Mouse (Mus musculus): Measurements from ENCODE around the gene Pitpna. TPM values are rescaled to one million over a fixed set of nuclear protein-coding genes. Genes with fewer than 3 reads are reported as not detected.

The Pitpna gene
- 96.2 and 99.5 TPM in 2 replicates for polyA plus RNA-seq (2014; fragmentation: Nextera tagmentation; extraction: Ambion mirVana)

DNA sequence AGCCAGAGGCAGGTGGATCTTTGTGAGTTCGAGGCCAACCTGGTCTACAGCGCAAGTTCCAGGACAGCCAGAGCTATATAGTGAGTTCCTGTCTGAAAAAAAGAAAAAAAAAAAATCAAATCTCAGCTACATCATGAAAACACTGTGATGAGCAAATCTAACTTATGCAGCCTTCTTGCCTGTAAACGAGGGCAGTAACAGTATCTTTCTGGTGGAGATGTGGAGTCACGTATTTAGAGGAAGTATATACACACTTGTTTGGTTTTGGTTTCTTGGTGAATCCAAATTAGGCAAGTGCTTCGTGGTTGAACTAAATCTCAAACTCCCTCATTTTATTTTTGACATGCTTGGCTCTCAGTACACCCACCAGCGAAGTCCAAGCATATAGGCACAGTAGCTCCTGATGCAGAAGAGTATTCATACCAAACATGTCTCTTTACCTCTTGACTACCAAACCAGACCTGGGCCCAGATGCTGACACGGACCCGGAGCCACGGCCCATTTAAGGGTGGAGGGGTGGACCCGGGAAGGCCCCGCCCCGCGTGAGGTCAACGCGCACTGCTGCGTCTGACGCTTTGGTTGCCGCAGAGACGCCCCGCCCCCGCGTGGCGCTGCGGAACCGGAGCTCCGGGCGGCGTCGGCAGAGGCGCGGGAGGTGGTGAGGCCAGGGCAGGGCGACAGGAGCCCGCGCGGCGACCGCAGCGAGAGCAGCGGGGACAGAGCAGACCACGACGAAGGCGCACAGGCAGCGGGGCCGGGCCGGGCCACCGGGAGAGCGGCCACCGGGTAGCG lies at the start of gene Pitpna:
Gene Pitpna, plus strand, starts transcription at position 605 of the 792 bp plus-strand sequence.
- Histone ChIP-seq H3K4me1 (replicated peaks; ENCODE audit: control insufficient read depth, insufficient read depth, low read length) (peaks cover 5% of the 10 kb centered on the region; the same call in 1 of the 2 replicates), H3K27ac (ENCODE audit: low read depth, low read length) (peak within 1 kb of the TSS; percentile 85), H3K9me3 (ENCODE audit: control insufficient read depth, low read length) (no peaks in the 10 kb centered on the region), H3K4me2 (replicated peaks; ENCODE audit: low read depth, low read length) (peak within 1 kb of the TSS; percentile 89), H3K9ac (ENCODE audit: low read depth, low read length) (peak within 1 kb of the TSS; percentile 78), H3K4me3 (ENCODE audit: low read depth, low read length) (peak within 1 kb of the TSS; percentile 87), H3K36me3 (ENCODE audit: control insufficient read depth, insufficient read depth, low read length) (no peaks in the 10 kb centered on the region), H3K27me3 (ENCODE audit: control insufficient read depth, insufficient read depth, low read length) (no peaks in the 10 kb centered on the region)
- peak; percentile 92 for ATAC-seq (ENCODE audit: low FRiP score)
- DNase-seq (ENCODE audit: low spot score): peak; percentile 97
- WGBS: 6% methylated on average over 49 of the region's 49 CpGs

DNA sequence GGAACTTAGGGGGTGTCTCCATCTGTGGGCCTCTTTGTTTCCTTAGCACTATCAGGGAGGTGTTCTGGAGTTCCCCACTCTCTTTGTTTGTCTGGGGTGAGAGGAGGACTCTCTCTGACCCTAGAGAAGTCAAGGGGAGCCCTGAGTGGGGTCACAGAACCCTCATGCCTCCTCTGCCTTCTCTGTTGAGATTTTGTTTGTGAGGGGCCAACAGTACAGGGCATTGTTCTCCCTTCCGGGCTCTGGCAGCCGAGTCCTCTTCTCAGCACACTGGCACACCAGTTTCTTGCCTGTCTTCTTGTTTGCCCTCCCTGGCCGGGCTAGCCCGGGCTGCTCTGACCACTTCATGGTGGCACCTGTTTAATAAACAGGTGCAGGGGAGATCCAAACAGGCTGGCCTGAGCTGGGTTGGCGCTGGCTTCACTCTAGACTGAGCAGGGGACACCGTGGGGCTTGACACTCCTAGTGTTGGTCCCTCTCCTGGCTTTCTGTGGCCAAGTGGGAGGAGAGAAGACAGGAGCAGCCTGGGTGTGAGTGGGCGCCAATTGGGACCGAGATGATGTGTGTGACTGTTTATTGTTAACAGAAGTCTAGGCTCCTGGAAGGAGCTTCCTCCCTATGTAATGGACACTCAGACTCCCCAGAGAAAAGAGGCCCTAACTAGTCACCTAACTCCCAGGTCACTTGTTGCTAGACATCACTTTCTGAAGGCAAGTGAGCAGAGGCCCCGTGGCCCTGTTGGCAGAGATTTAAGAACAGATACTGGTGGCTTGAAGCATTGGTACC lies 49.5 kb upstream of the Pitpna start:
- no peaks in the 10 kb centered on the region for H3K36me3 ChIP-seq (ENCODE audit: control insufficient read depth, insufficient read depth, low read length)
- 0 out of 2 replicates have a peak overlapping the region, but pooled peaks have one; percentile 5 for H3K27ac ChIP-seq (ENCODE audit: low read depth, low read length)
- H3K9me3 ChIP-seq (ENCODE audit: control insufficient read depth, low read length): no peaks in the 10 kb centered on the region
- no peak overlapping the region for H3K4me2 ChIP-seq (replicated peaks; ENCODE audit: low read depth, low read length)
- peaks cover 3% of the 10 kb centered on the region for H3K4me1 ChIP-seq (replicated peaks; ENCODE audit: control insufficient read depth, insufficient read depth, low read length)
- H3K4me3 ChIP-seq (ENCODE audit: low read depth, low read length): no peak overlapping the region
- 64% methylated on average over 9 of the region's 9 CpGs for WGBS
- no peak overlapping the region for H3K9ac ChIP-seq (ENCODE audit: low read depth, low read length)
- no peaks in the 10 kb centered on the region for H3K27me3 ChIP-seq (ENCODE audit: control insufficient read depth, insufficient read depth, low read length)
- DNase-seq (ENCODE audit: low spot score) (no peak), ATAC-seq (ENCODE audit: low FRiP score) (no peak)

DNA sequence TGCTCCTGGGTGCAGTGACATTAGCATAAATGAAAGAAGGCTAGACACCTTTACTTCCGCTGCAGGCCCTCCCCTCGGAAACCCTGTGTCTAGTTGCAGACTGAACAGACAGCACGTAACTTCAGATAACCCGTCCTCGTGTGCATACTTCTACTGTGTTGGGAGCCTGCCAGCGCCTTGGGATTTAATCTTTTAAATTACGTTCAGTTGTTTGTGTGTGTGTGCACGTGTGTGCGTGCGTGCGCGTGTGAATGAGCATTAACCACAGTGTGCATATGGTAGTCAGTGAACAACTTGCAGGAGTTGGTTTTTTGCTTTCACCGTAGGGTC lies 49.0 kb upstream of the Pitpna start:
- Histone ChIP-seq H3K4me2 (replicated peaks; ENCODE audit: low read depth, low read length) (no peak overlapping the region), H3K4me3 (ENCODE audit: low read depth, low read length) (no peak overlapping the region), H3K36me3 (ENCODE audit: control insufficient read depth, insufficient read depth, low read length) (no peaks in the 10 kb centered on the region), H3K9me3 (ENCODE audit: control insufficient read depth, low read length) (no peaks in the 10 kb centered on the region), H3K27ac (ENCODE audit: low read depth, low read length) (no peak overlapping the region), H3K27me3 (ENCODE audit: control insufficient read depth, insufficient read depth, low read length) (no peaks in the 10 kb centered on the region), H3K9ac (ENCODE audit: low read depth, low read length) (no peak overlapping the region), H3K4me1 (replicated peaks; ENCODE audit: control insufficient read depth, insufficient read depth, low read length) (peaks cover 3% of the 10 kb centered on the region)
- ATAC-seq (ENCODE audit: low FRiP score) (no peak), DNase-seq (ENCODE audit: low spot score) (no peak)
- WGBS: 93% methylated on average over 13 of the region's 13 CpGs

DNA sequence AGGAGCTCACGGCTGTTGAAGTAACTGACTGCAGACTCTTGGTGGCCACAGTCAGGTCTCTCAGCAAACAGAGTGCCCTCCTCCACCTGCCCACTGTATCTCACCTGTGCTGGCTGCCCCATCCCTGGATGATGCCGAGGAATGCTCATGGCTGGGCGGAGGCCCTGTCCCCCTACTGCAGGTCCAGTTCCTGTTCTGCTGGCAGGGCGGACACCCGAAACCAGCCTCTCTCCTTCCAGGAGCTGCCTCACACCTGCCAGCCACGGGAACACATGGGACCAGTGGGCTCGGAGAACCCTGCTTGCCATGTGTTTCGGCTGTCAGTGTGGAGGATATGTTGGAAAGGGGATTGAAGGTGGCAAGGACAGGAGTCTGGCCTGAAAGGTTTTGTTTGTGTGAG lies 47.7 kb upstream of the Pitpna start:
- Histone ChIP-seq H3K9ac (ENCODE audit: low read depth, low read length) (no peak overlapping the region), H3K4me2 (replicated peaks; ENCODE audit: low read depth, low read length) (no peak overlapping the region), H3K36me3 (ENCODE audit: control insufficient read depth, insufficient read depth, low read length) (no peaks in the 10 kb centered on the region), H3K4me3 (ENCODE audit: low read depth, low read length) (no peak overlapping the region), H3K4me1 (replicated peaks; ENCODE audit: control insufficient read depth, insufficient read depth, low read length) (peaks cover 2% of the 10 kb centered on the region), H3K9me3 (ENCODE audit: control insufficient read depth, low read length) (no peaks in the 10 kb centered on the region), H3K27me3 (ENCODE audit: control insufficient read depth, insufficient read depth, low read length) (no peaks in the 10 kb centered on the region), H3K27ac (ENCODE audit: low read depth, low read length) (no peak overlapping the region)
- ATAC-seq (ENCODE audit: low FRiP score): no peak
- WGBS: 86% methylated on average over 8 of the region's 8 CpGs
- no peak for DNase-seq (ENCODE audit: low spot score)

DNA sequence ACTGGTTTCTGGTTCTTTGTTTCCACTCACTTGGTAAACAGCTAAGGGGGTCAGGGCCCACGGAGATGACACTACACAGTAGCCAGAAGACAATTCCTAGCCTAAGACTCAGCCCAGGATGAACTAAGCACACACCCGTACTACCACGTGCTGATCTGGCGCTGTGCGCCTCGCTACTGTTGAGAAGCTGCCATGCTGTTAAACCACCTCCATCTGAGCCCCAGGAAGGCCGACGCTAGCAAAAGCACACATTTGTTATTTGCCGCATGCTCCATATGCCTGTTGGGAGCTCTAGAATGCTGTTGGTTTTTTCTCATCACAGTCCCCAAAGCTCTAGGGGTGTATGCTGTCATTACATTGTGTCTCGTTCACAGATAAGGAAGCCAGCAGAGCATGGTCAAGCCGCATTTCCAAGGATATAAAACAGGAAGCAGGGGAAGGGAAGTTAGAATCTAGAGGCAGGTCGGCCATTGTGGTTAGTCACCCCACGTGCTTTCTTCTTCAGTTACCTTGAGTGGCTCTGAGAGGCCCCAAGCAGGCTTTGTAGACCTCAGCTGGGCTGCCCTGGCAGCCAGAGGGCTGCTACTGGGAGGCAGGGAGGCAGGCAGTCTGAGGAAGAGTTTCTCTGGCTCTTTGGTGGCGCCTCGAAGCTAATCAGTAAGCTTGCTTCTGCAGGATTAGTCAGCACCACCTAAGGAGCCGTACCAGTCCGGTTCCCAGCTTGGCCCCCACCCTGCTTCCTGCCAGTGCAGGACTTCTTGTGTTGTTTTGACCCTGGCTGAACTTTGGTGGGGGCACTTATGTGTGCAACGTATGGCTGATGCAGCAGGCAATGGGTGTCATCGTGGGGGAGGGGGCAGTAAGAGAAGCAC lies 47.0 kb upstream of the Pitpna start:
- Histone ChIP-seq H3K9ac (ENCODE audit: low read depth, low read length) (no peak overlapping the region), H3K27me3 (ENCODE audit: control insufficient read depth, insufficient read depth, low read length) (no peaks in the 10 kb centered on the region), H3K36me3 (ENCODE audit: control insufficient read depth, insufficient read depth, low read length) (no peaks in the 10 kb centered on the region), H3K9me3 (ENCODE audit: control insufficient read depth, low read length) (no peaks in the 10 kb centered on the region), H3K4me3 (ENCODE audit: low read depth, low read length) (no peak overlapping the region), H3K27ac (ENCODE audit: low read depth, low read length) (no peak overlapping the region), H3K4me2 (replicated peaks; ENCODE audit: low read depth, low read length) (no peak overlapping the region), H3K4me1 (replicated peaks; ENCODE audit: control insufficient read depth, insufficient read depth, low read length) (no peaks in the 10 kb centered on the region; the same call in none of the 2 replicates)
- WGBS: 76% methylated on average over 19 of the region's 19 CpGs
- DNase-seq (ENCODE audit: low spot score) (no peak), ATAC-seq (ENCODE audit: low FRiP score) (no peak)

DNA sequence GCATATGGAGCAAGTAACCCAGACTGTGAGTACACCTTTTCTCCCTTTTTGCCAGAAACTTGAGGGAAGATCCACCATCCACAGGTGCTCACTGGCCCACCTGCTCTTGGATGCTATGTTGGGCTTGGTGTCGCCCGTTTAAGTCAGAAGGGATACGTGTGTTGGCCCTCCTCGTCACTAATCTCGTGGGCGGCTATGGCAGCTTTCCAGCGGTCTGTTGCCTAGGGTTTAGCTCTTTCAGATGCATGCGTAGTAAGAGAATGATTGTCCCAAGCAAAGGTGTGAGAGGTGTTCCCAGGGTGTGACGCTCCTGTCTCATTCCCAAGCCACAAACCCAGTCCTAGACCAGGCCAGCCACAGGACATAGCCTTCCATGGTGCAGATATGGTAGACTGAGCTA lies 43.2 kb upstream of the Pitpna start:
- no peak overlapping the region for H3K9ac ChIP-seq (ENCODE audit: low read depth, low read length)
- H3K4me1 ChIP-seq (replicated peaks; ENCODE audit: control insufficient read depth, insufficient read depth, low read length): 0 out of 2 replicates have a peak, but pooled peaks cover under 1% of the 10 kb centered on the region
- ATAC-seq (ENCODE audit: low FRiP score): no peak
- H3K4me3 ChIP-seq (ENCODE audit: low read depth, low read length): no peak overlapping the region
- no peak overlapping the region for H3K4me2 ChIP-seq (replicated peaks; ENCODE audit: low read depth, low read length)
- no peaks in the 10 kb centered on the region for H3K9me3 ChIP-seq (ENCODE audit: control insufficient read depth, low read length)
- H3K36me3 ChIP-seq (ENCODE audit: control insufficient read depth, insufficient read depth, low read length): no peaks in the 10 kb centered on the region
- no peak overlapping the region for H3K27ac ChIP-seq (ENCODE audit: low read depth, low read length)
- no peaks in the 10 kb centered on the region for H3K27me3 ChIP-seq (ENCODE audit: control insufficient read depth, insufficient read depth, low read length)
- 90% methylated on average over 9 of the region's 9 CpGs for WGBS
- DNase-seq (ENCODE audit: low spot score): no peak

DNA sequence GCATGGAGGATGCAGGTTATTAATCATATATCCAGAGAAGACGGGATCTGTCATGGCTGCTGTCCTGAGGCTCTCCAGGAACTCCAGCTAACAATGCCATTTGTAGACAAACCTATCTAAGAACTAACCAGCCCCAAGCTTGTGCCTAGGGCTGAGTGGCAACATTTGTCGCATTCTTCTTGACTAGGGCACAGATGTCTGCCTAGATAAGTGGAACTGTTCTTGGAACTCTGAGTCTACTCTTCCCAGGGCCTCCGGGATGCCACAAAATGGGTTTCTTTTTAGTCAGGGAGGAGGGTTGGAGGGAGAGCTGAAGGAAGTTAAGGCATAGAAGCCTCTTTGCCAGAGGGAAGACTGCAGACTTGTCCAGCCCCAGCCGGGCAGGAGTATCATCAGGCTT lies 41.8 kb upstream of the Pitpna start:
- Histone ChIP-seq H3K36me3 (ENCODE audit: control insufficient read depth, insufficient read depth, low read length) (no peaks in the 10 kb centered on the region), H3K27me3 (ENCODE audit: control insufficient read depth, insufficient read depth, low read length) (no peaks in the 10 kb centered on the region), H3K9me3 (ENCODE audit: control insufficient read depth, low read length) (no peaks in the 10 kb centered on the region), H3K4me3 (ENCODE audit: low read depth, low read length) (no peak overlapping the region), H3K4me2 (replicated peaks; ENCODE audit: low read depth, low read length) (no peak overlapping the region), H3K9ac (ENCODE audit: low read depth, low read length) (no peak overlapping the region), H3K4me1 (replicated peaks; ENCODE audit: control insufficient read depth, insufficient read depth, low read length) (peaks cover 10% of the 10 kb centered on the region), H3K27ac (ENCODE audit: low read depth, low read length) (no peak overlapping the region)
- WGBS: 86% methylated on average over 4 of the region's 4 CpGs
- DNase-seq (ENCODE audit: low spot score) (no peak), ATAC-seq (ENCODE audit: low FRiP score) (no peak)

DNA sequence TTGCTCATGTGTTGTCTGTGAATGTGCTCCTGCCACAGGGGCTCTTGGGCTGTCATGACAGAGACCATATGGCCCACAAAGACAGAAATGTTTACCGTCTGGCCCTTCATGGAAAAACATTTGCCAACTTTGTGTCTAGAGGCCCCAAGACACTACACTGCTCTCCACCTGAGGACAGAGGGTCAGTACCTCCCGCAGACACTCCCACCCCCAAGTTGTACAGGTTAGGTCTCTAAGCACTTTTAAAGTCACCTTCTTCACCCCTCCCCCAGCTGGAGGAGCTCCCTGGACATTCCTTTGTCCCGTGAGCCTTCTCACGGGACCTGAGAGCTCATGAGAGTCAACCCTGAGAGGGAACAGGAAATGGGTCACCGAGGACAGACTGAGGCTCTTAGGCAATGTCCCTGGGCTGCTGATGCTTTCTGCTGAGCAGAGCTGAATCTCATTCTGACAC lies 38.2 kb upstream of the Pitpna start:
- Histone ChIP-seq H3K4me1 (replicated peaks; ENCODE audit: control insufficient read depth, insufficient read depth, low read length) (peaks cover 13% of the 10 kb centered on the region), H3K9ac (ENCODE audit: low read depth, low read length) (no peak overlapping the region), H3K4me2 (replicated peaks; ENCODE audit: low read depth, low read length) (no peak overlapping the region), H3K27ac (ENCODE audit: low read depth, low read length) (no peak overlapping the region), H3K9me3 (ENCODE audit: control insufficient read depth, low read length) (no peaks in the 10 kb centered on the region), H3K27me3 (ENCODE audit: control insufficient read depth, insufficient read depth, low read length) (no peaks in the 10 kb centered on the region), H3K4me3 (ENCODE audit: low read depth, low read length) (no peak overlapping the region), H3K36me3 (ENCODE audit: control insufficient read depth, insufficient read depth, low read length) (no peaks in the 10 kb centered on the region)
- WGBS: 58% methylated on average over 5 of the region's 5 CpGs
- ATAC-seq (ENCODE audit: low FRiP score): no peak
- no peak for DNase-seq (ENCODE audit: low spot score)

Measured in hindbrain, embryonic 11.5 days (tissue).